Mouse (Mus musculus): ENCODE data around the gene Cep41.

GRCm38 (mm10) chr6:30716796-30717195, 23.2 kb upstream of the Cep41 start:
- no peak for TF ChIP-seq EP300 (IDR thresholded peaks at IDR 0.05; ENCODE audit: low read depth)
- no peak for TF ChIP-seq CTCF (IDR thresholded peaks at IDR 0.05; ENCODE audit: low read depth)
